Mouse (Mus musculus) hindbrain, embryonic 15.5 days (tissue): Measurements from ENCODE around the gene Ppil4. TPM values are rescaled to one million over a fixed set of nuclear protein-coding genes. Genes with fewer than 3 reads are reported as not detected.
A peak's percentile ranks its signal among the peaks of the same experiment; 100 is the strongest.

ENCODE experiments used
- ATAC-seq: fragments of 200-750 bp; cut with Nextera tagmentation; 2 replicates; pipeline ENCODE4 v1.8.0; 2017; ENCODE audit warnings: low read depth, moderate number of reproducible peaks, moderate TSS enrichment; ENCODE audit not compliant: low FRiP score
- H3K27ac ChIP-seq: fragments of 300-500 bp; sonication (generic); replicated peaks from 2 replicates; pipeline ENCODE4 v1.5.1; 2015; ENCODE audit warnings: mild to moderate bottlenecking, inconsistent platforms
- H3K27me3 ChIP-seq: fragments of 300-500 bp; sonication (generic); 2 replicates; pipeline ENCODE4 v1.6.1; 2015; ENCODE audit warnings: control low read depth, inconsistent platforms
- H3K36me3 ChIP-seq: fragments of 300-500 bp; sonication (generic); 2 replicates; pipeline ENCODE4 v1.6.1; 2015; ENCODE audit warnings: control low read depth, inconsistent platforms
- H3K4me1 ChIP-seq: fragments of 300-500 bp; sonication (generic); replicated peaks from 2 replicates; pipeline ENCODE4 v1.6.1; 2015; ENCODE audit warnings: control low read depth, inconsistent platforms
- H3K4me2 ChIP-seq: fragments of 300-500 bp; sonication (generic); 2 replicates; pipeline ENCODE4 v1.6.1; 2015; ENCODE audit warnings: moderate library complexity, mild to moderate bottlenecking, inconsistent platforms
- H3K4me3 ChIP-seq: fragments of 300-500 bp; sonication (generic); 2 replicates; pipeline ENCODE4 v1.5.1; 2015; ENCODE audit warnings: mild to moderate bottlenecking, inconsistent platforms
- H3K9ac ChIP-seq: fragments of 300-500 bp; sonication (generic); 2 replicates; pipeline ENCODE4 v1.6.1; 2015; ENCODE audit warnings: inconsistent platforms
- H3K9me3 ChIP-seq: fragments of 300-500 bp; sonication (generic); 2 replicates; pipeline ENCODE4 v1.6.1; 2016; ENCODE audit warnings: control low read depth, inconsistent platforms
- WGBS: fragments of 180-500 bp; shearing (Covaris S2); methylation state at CpG from one replicate; pipeline ENCODE4 v1.1.7; 2015; 5-methylcytosine and 5-hydroxymethylcytosine counted together
- polyA plus RNA-seq: library from polyadenylated mRNA; unstranded; fragments of >200 nt; fragmentation: Nextera tagmentation; extraction: Ambion mirVana; gene quantifications from 2 replicates; pipeline ENCODE4 v1.2.1, GENCODE M21; 2015

Ppil4 gene
- polyA plus RNA-seq, 1 experiment from 2014 or later: 45.4 TPM

GRCm38 (mm10) chr10:7826106-7826505 is 33.4 kb downstream of the Ppil4 start:
- 94% methylated on average over 9 of the region's 9 CpGs for WGBS
- H3K9ac ChIP-seq: no peak overlapping the region
- H3K4me2 ChIP-seq: no peak overlapping the region
- H3K4me1 ChIP-seq: no peaks in the 10 kb centered on the region
- ATAC-seq: no peak
- H3K27ac ChIP-seq: no peak overlapping the region
- H3K27me3 ChIP-seq: no peaks in the 10 kb centered on the region
- H3K9me3 ChIP-seq: no peaks in the 10 kb centered on the region
- peaks cover 23% of the 10 kb centered on the region for H3K36me3 ChIP-seq
- no peak overlapping the region for H3K4me3 ChIP-seq

- no peak for ATAC-seq
- peak within 1 kb of the TSS; percentile 32 for H3K4me2 ChIP-seq
- no peak within 1 kb of the TSS for H3K27ac ChIP-seq
- no peaks in the 10 kb centered on the region for H3K27me3 ChIP-seq
- H3K9me3 ChIP-seq: no peaks in the 10 kb centered on the region
- peaks cover 4% of the 10 kb centered on the region; the same call in 1 of the 2 replicates for H3K4me1 ChIP-seq
- H3K4me3 ChIP-seq: no peak within 1 kb of the TSS
- 7% methylated on average over 15 of the region's 15 CpGs for whole genome bisulfite sequencing
- no peak within 1 kb of the TSS for H3K9ac ChIP-seq
- no peaks in the 10 kb centered on the region for H3K36me3 ChIP-seq
These were observed 39.5 kb downstream of the Ppil4 start, which contains the start of gene Zc3h12d for GRCm38 (mm10) chr10:7832171-7832676. Gene Zc3h12d (plus strand): TSS chr10:7832470.

DNA sequence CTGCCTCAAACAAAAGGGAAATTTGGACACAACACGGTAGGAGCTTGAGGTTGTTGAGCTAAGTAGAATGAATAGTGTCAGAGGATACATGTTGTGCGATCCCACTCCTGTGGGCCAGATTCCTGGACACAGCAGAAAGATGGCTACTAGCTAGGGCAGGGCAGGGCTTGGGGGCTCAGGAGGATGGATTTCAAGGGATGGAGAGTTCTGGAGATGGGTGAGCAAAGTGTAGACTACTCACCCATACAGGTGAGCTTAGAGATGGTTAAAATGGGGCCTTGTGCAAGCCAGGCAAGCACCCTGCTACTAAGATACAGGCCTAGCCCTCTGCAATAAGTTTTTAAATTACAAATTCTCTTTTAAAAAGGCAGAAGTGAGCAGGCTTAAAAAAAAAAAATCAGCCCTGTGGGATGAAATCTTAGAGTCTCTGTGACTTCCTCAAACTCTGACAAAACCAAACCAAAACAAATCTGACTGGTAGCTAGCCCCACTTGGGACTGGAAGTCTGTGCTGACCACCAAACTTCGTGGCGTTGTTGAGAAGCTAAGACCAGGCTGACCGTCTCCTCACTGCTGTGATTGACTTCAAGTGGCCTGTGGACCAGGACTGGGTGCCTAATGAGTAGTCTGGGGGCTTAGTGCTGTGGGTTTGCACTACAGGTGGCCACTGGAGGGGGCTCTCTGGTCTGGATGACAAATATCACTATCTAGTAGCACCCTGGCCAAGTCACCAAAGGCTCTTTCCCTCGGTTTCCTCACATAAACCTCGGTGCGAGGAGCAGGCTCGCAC is 40.9 kb downstream of the Ppil4 start:
- 83% methylated on average over 9 of the region's 9 CpGs for WGBS
- no peak overlapping the region for H3K27ac ChIP-seq
- H3K36me3 ChIP-seq: no peaks in the 10 kb centered on the region
- H3K4me2 ChIP-seq: no peak overlapping the region
- no peak overlapping the region for H3K9ac ChIP-seq
- ATAC-seq: no peak
- H3K4me1 ChIP-seq: peaks cover 4% of the 10 kb centered on the region; the same call in 1 of the 2 replicates
- H3K27me3 ChIP-seq: no peaks in the 10 kb centered on the region
- no peak overlapping the region for H3K4me3 ChIP-seq
- no peaks in the 10 kb centered on the region for H3K9me3 ChIP-seq

- WGBS: 82% methylated on average over 10 of the region's 10 CpGs
- Histone ChIP-seq H3K27ac (no peak overlapping the region), H3K36me3 (no peaks in the 10 kb centered on the region), H3K4me2 (no peak overlapping the region), H3K4me3 (no peak overlapping the region), H3K9ac (no peak overlapping the region), H3K9me3 (no peaks in the 10 kb centered on the region), H3K27me3 (no peaks in the 10 kb centered on the region), H3K4me1 (peaks cover 4% of the 10 kb centered on the region; the same call in 1 of the 2 replicates)
- no peak for ATAC-seq
These were observed 42.1 kb downstream of the Ppil4 start for GRCm38 (mm10) chr10:7834671-7835225.

- H3K36me3 ChIP-seq: no peaks in the 10 kb centered on the region
- no peak overlapping the region for H3K9ac ChIP-seq
- no peak overlapping the region for H3K4me2 ChIP-seq
- no peak overlapping the region for H3K4me3 ChIP-seq
- no peak overlapping the region for H3K27ac ChIP-seq
- peaks cover 2% of the 10 kb centered on the region; the same call in 1 of the 2 replicates for H3K4me1 ChIP-seq
- ATAC-seq: no peak
- WGBS: 81% methylated on average over 2 of the region's 2 CpGs
- no peaks in the 10 kb centered on the region for H3K27me3 ChIP-seq
- no peaks in the 10 kb centered on the region for H3K9me3 ChIP-seq
These were observed 44.2 kb downstream of the Ppil4 start for GRCm38 (mm10) chr10:7836902-7837301.

DNA sequence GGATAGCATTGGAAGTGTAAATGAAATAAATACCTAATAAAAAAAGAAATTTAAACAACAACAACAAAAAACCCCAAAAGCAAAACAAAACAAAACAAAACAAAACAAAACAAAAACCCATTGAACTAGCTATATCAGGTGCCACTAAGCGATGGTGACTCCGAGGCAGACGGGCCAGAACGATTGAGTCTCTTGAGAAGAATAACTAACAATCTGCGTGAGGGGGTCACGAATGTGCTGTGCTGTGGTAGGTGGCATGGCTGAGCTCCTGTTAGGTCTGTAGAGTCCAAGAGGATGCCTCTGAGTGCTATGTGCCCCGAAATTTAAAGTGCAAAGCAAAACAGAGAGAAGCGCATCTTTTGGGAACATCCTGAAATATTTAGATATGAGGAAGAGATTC is 44.8 kb downstream of the Ppil4 start:
- H3K36me3 ChIP-seq: no peaks in the 10 kb centered on the region
- no peak for ATAC-seq
- no peaks in the 10 kb centered on the region for H3K9me3 ChIP-seq
- H3K4me1 ChIP-seq: no peaks in the 10 kb centered on the region
- no peak overlapping the region for H3K9ac ChIP-seq
- no peak overlapping the region for H3K27ac ChIP-seq
- no peak overlapping the region for H3K4me3 ChIP-seq
- H3K27me3 ChIP-seq: no peaks in the 10 kb centered on the region
- H3K4me2 ChIP-seq: no peak overlapping the region
- WGBS: 94% methylated on average over 8 of the region's 8 CpGs

DNA sequence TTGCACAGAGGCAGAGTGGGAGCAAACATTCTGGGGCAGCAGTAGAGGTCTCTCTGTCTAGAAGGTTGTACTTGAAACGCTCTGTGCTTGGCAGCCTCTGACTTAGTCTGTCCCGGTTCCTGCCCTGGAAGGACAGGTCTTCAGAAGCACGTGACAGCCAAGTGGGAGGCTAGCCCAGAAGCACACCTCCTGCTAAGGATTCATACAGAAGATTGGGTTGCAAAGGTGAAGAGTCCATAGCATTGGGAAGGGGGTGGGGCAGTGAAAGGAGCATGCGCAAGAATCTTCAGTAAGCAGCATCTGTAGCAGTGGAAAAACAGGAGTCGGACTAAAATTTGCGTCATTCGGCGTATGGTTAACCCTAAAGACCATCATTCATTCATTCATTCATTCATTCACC is 45.3 kb downstream of the Ppil4 start:
- Histone ChIP-seq H3K4me3 (no peak overlapping the region), H3K4me1 (no peaks in the 10 kb centered on the region), H3K4me2 (no peak overlapping the region), H3K36me3 (no peaks in the 10 kb centered on the region), H3K9me3 (no peaks in the 10 kb centered on the region), H3K9ac (no peak overlapping the region), H3K27ac (no peak overlapping the region), H3K27me3 (no peaks in the 10 kb centered on the region)
- 90% methylated on average over 8 of the region's 8 CpGs for WGBS
- ATAC-seq: no peak

DNA sequence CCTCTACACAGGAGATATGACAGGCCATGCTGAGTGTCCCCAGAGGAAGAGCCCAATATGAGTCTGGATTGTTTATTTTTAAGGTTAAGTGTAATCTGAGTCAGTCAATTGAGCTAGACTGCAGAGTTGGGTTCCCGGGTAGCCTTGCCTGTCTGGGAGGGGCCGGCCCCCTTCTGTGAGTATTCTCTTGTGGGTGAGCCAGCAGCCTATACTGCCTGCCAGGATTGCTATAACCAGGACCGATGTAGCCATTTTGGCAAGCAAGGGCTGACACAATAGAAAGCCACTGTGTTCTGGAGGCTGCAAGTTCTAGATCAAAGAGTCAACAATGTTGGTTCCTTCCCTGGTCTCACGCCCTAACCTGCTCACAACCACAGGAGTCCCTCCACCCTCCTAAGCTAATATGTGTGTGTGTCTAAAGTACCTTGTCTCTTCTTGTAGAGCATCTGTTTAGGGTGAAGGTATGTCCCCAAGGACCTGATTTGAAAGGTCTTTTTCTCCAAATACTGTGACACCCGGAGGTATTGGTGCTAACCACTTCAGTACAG is 46.3 kb downstream of the Ppil4 start:
- H3K4me3 ChIP-seq: no peak overlapping the region

GRCm38 (mm10) chr10:7839551-7840352 is 47.1 kb downstream of the Ppil4 start:
- H3K27me3 ChIP-seq: no peaks in the 10 kb centered on the region
- 78% methylated on average over 22 of the region's 22 CpGs for WGBS
- no peaks in the 10 kb centered on the region for H3K36me3 ChIP-seq
- no peaks in the 10 kb centered on the region for H3K9me3 ChIP-seq
- no peak overlapping the region for H3K4me3 ChIP-seq
- H3K4me2 ChIP-seq: no peak overlapping the region
- ATAC-seq: no peak
- no peak overlapping the region for H3K27ac ChIP-seq
- no peaks in the 10 kb centered on the region for H3K4me1 ChIP-seq
- no peak overlapping the region for H3K9ac ChIP-seq

More for the DNA sequence above, 46.3 kb downstream of the Ppil4 start:
- no peaks in the 10 kb centered on the region for H3K9me3 ChIP-seq
- no peak overlapping the region for H3K27ac ChIP-seq
- no peaks in the 10 kb centered on the region for H3K27me3 ChIP-seq
- H3K9ac ChIP-seq: no peak overlapping the region
- H3K4me1 ChIP-seq: no peaks in the 10 kb centered on the region
- 86% methylated on average over 5 of the region's 5 CpGs for WGBS
- H3K4me2 ChIP-seq: no peak overlapping the region
- H3K36me3 ChIP-seq: no peaks in the 10 kb centered on the region
- no peak for ATAC-seq

DNA sequence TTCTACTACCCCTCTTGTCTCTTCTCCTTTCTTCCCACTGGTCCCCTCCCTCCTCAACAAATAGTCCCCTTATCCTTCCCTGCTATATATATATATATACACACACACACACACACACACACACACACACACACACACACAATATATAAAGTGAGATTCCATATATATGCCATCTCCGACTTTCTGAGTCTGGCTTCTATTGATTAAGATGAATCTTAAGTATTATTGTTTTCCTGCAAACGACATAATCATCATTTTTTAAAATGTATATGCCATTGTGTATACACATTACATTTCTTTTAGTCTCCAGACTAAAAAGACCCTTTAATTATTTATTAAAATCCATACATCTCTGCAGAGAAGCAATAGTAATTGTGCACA is 47.7 kb downstream of the Ppil4 start:
- Histone ChIP-seq H3K27me3 (no peaks in the 10 kb centered on the region), H3K36me3 (no peaks in the 10 kb centered on the region), H3K4me2 (no peak overlapping the region), H3K9me3 (no peaks in the 10 kb centered on the region), H3K4me1 (no peaks in the 10 kb centered on the region), H3K9ac (no peak overlapping the region), H3K4me3 (no peak overlapping the region), H3K27ac (no peak overlapping the region)
- no peak for ATAC-seq
- 83% methylated on average over 2 of the region's 2 CpGs for WGBS

GRCm38 (mm10) chr10:7840785-7841184 is 48.1 kb downstream of the Ppil4 start:
- Histone ChIP-seq H3K4me3 (no peak overlapping the region), H3K27me3 (no peaks in the 10 kb centered on the region), H3K4me1 (no peaks in the 10 kb centered on the region), H3K4me2 (no peak overlapping the region), H3K9me3 (no peaks in the 10 kb centered on the region), H3K9ac (no peak overlapping the region), H3K27ac (no peak overlapping the region), H3K36me3 (no peaks in the 10 kb centered on the region)
- no peak for ATAC-seq
- WGBS: 64% methylated on average over 3 of the region's 3 CpGs
